Mouse (Mus musculus): Measurements from ENCODE around the gene Rab8a.

DNA sequence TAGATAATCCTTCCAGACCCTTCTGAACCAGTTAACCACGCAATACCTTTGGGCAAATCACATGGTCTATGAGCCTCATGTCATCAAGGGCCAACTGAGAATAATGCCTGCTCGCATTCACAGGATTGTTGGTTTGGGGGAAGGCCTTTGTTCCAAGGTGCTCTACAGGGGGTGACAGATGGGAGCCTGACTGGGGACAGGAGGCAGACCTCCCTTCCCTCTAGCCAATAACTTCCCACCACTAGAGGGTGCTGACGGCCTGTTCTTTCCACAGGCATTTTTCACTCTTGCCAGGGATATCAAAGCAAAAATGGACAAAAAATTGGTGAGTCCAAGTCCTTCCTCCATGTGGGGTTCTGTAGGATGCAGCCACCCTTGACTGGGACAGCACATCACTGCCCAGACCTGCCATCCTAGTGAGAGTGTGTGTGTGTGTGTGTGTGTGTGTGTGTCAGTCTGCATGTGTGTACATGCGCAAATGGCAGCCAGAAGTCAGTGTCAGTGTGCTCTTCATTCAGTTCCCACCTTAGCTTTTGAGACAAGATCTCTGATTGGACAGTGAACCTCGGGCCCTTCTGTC, 16.4 kb downstream of the Rab8a start:
- no peak for TF ChIP-seq GATA1 (IDR thresholded peaks at IDR 0.05; ENCODE audit: low read length)
- no peak for TF ChIP-seq TAL1 (IDR thresholded peaks at IDR 0.05; ENCODE audit: low read length)

Data from erythroblast, embryonic 14.5 days (primary cell).